Mouse (Mus musculus) embryonic facial prominence, embryonic 13.5 days (tissue): ENCODE data around the gene Il17f. TPM values are rescaled to one million over a fixed set of nuclear protein-coding genes. Genes with fewer than 3 reads are reported as not detected.
"Not testable (repeated sequence)": the region's sequence is repeated elsewhere in the genome, so short reads cannot be mapped to it uniquely, and the experiment has no call there.

Source experiments
- ATAC-seq: fragments of 200-750 bp; cut with Nextera tagmentation; 2 replicates; pipeline ENCODE4 v1.8.0; 2017; ENCODE audit warnings: low read depth; ENCODE audit not compliant: insufficient number of reproducible peaks, insufficient read depth, low FRiP score, low TSS enrichment
- H3K27ac ChIP-seq: fragments of 300-500 bp; sonication (generic); 2 replicates; pipeline ENCODE4 v1.5.1; 2015; ENCODE audit warnings: moderate library complexity, mild to moderate bottlenecking, inconsistent platforms
- H3K27me3 ChIP-seq: fragments of 300-500 bp; sonication (generic); 2 replicates; pipeline ENCODE4 v1.6.1; 2015; ENCODE audit warnings: mild to moderate bottlenecking, inconsistent platforms
- H3K36me3 ChIP-seq: fragments of 300-500 bp; sonication (generic); 2 replicates; pipeline ENCODE4 v1.6.1; 2015; ENCODE audit warnings: mild to moderate bottlenecking, inconsistent platforms
- H3K4me1 ChIP-seq: fragments of 300-500 bp; sonication (generic); 2 replicates; pipeline ENCODE4 v1.6.1; 2015; ENCODE audit warnings: inconsistent platforms
- H3K4me2 ChIP-seq: fragments of 300-500 bp; sonication (generic); 2 replicates; pipeline ENCODE4 v1.6.1; 2015; ENCODE audit warnings: moderate library complexity, mild to moderate bottlenecking, inconsistent platforms
- H3K4me3 ChIP-seq: fragments of 300-500 bp; sonication (generic); 2 replicates; pipeline ENCODE4 v1.5.1; 2015; ENCODE audit warnings: mild to moderate bottlenecking, inconsistent platforms
- H3K9ac ChIP-seq: fragments of 300-500 bp; sonication (generic); 2 replicates; pipeline ENCODE4 v1.6.1; 2015; ENCODE audit warnings: mild to moderate bottlenecking, inconsistent platforms
- H3K9me3 ChIP-seq: fragments of 300-500 bp; sonication (generic); 2 replicates; pipeline ENCODE4 v1.6.1; 2016; ENCODE audit warnings: inconsistent platforms
- WGBS: fragments of 180-500 bp; shearing (Covaris S2); methylation state at CpG from one replicate; pipeline ENCODE4 v1.1.7; 2015; ENCODE audit warnings: mixed read lengths; 5-methylcytosine and 5-hydroxymethylcytosine counted together
- polyA plus RNA-seq: library from polyadenylated mRNA; unstranded; fragments of >200 nt; fragmentation: Nextera tagmentation; extraction: Ambion mirVana; gene quantifications from 2 replicates; pipeline ENCODE4 v1.2.1, GENCODE M21; 2015

Il17f gene
- polyA plus RNA-seq, 1 experiment from 2014 or later = not detected

- WGBS = 81% methylated on average over 4 of the region's 4 CpGs
- ATAC-seq = not testable (repeated sequence)
Observed at GRCm38 (mm10) chr1:20774026-20774730, 16.2 kb downstream of the Il17f start.

GRCm38 (mm10) chr1:20766526-20766925 is 23.9 kb downstream of the Il17f start:
- H3K36me3 ChIP-seq = no peaks in the 10 kb centered on the region
- H3K27ac ChIP-seq = no peak overlapping the region
- no peaks in the 10 kb centered on the region for H3K4me1 ChIP-seq
- H3K9ac ChIP-seq = no peak overlapping the region
- H3K4me2 ChIP-seq = no peak overlapping the region
- ATAC-seq = no peak
- H3K4me3 ChIP-seq = no peak overlapping the region
- H3K27me3 ChIP-seq = no peaks in the 10 kb centered on the region
- H3K9me3 ChIP-seq = no peaks in the 10 kb centered on the region
- WGBS = 84% methylated on average over 6 of the region's 6 CpGs

More at GRCm38 (mm10) chr1:20774026-20774730, 16.2 kb downstream of the Il17f start:
- not testable (repeated sequence) for H3K9me3 ChIP-seq, H3K4me3 ChIP-seq, H3K4me2 ChIP-seq, H3K9ac ChIP-seq, H3K27me3 ChIP-seq, H3K27ac ChIP-seq, H3K4me1 ChIP-seq, H3K36me3 ChIP-seq

DNA sequence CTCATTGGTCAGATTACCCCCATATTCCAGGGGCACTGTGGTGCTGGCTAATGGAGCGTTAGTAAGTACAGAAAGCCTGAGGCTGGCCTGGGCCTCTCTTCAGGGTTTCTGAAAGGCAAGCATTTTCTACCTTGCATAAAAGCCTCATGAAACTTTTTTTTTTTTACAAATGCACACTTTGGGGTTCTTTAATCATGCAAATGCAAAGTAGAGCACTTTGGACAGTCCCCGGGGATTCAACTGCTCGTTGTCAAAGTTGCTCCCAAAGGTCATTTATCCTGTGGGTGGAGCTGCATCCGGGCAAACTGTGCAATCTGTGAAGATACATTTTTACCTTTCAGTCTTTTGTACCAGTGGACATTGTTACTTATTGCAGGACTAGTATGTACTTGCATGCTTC is 29.0 kb downstream of the Il17f start:
- Histone ChIP-seq H3K4me1 (no peaks in the 10 kb centered on the region), H3K27me3 (no peaks in the 10 kb centered on the region), H3K9me3 (no peaks in the 10 kb centered on the region), H3K4me3 (no peak overlapping the region), H3K9ac (no peak overlapping the region), H3K36me3 (no peaks in the 10 kb centered on the region), H3K27ac (no peak overlapping the region), H3K4me2 (no peak overlapping the region)
- whole genome bisulfite sequencing = 64% methylated on average over 4 of the region's 4 CpGs
- no peak for ATAC-seq

GRCm38 (mm10) chr1:20760331-20760730 is 30.1 kb downstream of the Il17f start:
- 84% methylated on average over 5 of the region's 5 CpGs for WGBS
- no peak for ATAC-seq
- Histone ChIP-seq H3K36me3 (no peaks in the 10 kb centered on the region), H3K27ac (no peak overlapping the region), H3K9me3 (no peaks in the 10 kb centered on the region), H3K4me3 (no peak overlapping the region), H3K27me3 (no peaks in the 10 kb centered on the region), H3K4me1 (no peaks in the 10 kb centered on the region), H3K4me2 (no peak overlapping the region), H3K9ac (no peak overlapping the region)

GRCm38 (mm10) chr1:20759799-20760198 is 30.6 kb downstream of the Il17f start:
- Histone ChIP-seq H3K9me3 (no peaks in the 10 kb centered on the region), H3K36me3 (no peaks in the 10 kb centered on the region), H3K4me3 (no peak overlapping the region), H3K27me3 (no peaks in the 10 kb centered on the region), H3K4me2 (no peak overlapping the region), H3K27ac (no peak overlapping the region), H3K9ac (no peak overlapping the region), H3K4me1 (no peaks in the 10 kb centered on the region)
- ATAC-seq = no peak
- WGBS = 87% methylated on average over 10 of the region's 10 CpGs

DNA sequence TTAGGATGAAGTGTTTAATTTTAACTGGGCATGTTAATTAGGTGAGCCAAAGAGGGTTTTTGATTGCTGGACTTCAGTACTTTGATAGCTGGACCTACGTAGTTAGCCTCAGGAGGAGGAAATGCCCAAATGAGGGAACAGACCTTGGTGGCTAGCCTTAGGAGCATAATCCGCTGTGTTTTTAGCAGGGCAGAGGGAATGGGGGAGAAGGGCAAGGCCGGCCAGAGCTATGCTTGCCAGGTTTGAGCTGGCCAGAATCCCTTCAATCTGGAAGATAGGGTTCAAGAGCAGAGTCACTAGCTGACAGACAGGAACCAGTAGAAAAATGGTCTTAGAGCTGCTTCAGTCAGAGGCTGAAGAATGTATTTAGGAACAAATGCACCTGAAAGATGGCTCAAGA is 32.8 kb downstream of the Il17f start:
- Histone ChIP-seq H3K4me3 (no peak overlapping the region), H3K36me3 (no peaks in the 10 kb centered on the region), H3K9me3 (no peaks in the 10 kb centered on the region), H3K4me2 (no peak overlapping the region), H3K9ac (no peak overlapping the region), H3K4me1 (no peaks in the 10 kb centered on the region), H3K27ac (no peak overlapping the region), H3K27me3 (no peaks in the 10 kb centered on the region)
- 79% methylated on average over 3 of the region's 3 CpGs for WGBS
- ATAC-seq = no peak

GRCm38 (mm10) chr1:20754439-20754838 is 36.0 kb downstream of the Il17f start:
- H3K4me1 ChIP-seq = no peaks in the 10 kb centered on the region
- no peaks in the 10 kb centered on the region for H3K9me3 ChIP-seq
- no peaks in the 10 kb centered on the region for H3K27me3 ChIP-seq
- no peak overlapping the region for H3K9ac ChIP-seq
- H3K27ac ChIP-seq = no peak overlapping the region
- ATAC-seq = no peak
- WGBS = 79% methylated on average over 10 of the region's 10 CpGs
- no peaks in the 10 kb centered on the region for H3K36me3 ChIP-seq
- H3K4me2 ChIP-seq = no peak overlapping the region
- H3K4me3 ChIP-seq = no peak overlapping the region

DNA sequence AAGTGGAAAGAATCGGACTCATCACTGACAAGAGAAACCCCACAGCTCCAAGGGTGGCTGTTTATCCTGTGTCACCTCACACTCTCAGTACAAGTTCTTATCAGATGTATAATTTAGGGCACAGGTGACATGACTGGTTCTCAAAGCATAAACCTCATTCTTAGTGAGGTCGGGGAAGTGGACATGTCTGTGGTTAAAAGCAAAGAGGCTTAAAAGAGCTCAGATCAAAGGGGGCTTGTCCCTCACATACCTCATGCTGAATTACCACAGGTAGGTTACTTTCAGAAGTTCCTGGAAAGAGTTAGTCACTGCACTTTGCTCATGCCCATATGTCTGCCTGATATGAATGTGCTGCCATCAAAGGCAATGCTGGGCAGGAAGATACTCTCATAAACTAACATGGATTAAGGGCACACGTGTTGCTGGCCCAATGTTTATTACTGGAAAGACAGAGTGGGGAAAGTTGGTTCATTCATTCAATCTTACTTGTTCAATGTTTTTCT is 49.9 kb downstream of the Il17f start:
- H3K4me3 ChIP-seq = no peak overlapping the region
- no peak overlapping the region for H3K27ac ChIP-seq
- WGBS = 71% methylated on average over 3 of the region's 3 CpGs
- no peak overlapping the region for H3K4me2 ChIP-seq
- no peak for ATAC-seq
- H3K36me3 ChIP-seq = no peaks in the 10 kb centered on the region
- H3K4me1 ChIP-seq = no peaks in the 10 kb centered on the region
- no peaks in the 10 kb centered on the region for H3K9me3 ChIP-seq
- H3K9ac ChIP-seq = no peak overlapping the region
- H3K27me3 ChIP-seq = no peaks in the 10 kb centered on the region

- no peak overlapping the region for H3K9ac ChIP-seq
- H3K4me2 ChIP-seq = no peak overlapping the region
- H3K4me3 ChIP-seq = no peak overlapping the region
- peaks cover 5% of the 10 kb centered on the region; the same call in 1 of the 2 replicates for H3K4me1 ChIP-seq
- no peaks in the 10 kb centered on the region for H3K9me3 ChIP-seq
- ATAC-seq = no peak
- no peaks in the 10 kb centered on the region for H3K27me3 ChIP-seq
- no peaks in the 10 kb centered on the region for H3K36me3 ChIP-seq
- 76% methylated on average over 2 of the region's 2 CpGs for WGBS
- no peak overlapping the region for H3K27ac ChIP-seq
Observed at GRCm38 (mm10) chr1:20738483-20738882, 51.9 kb downstream of the Il17f start.

DNA sequence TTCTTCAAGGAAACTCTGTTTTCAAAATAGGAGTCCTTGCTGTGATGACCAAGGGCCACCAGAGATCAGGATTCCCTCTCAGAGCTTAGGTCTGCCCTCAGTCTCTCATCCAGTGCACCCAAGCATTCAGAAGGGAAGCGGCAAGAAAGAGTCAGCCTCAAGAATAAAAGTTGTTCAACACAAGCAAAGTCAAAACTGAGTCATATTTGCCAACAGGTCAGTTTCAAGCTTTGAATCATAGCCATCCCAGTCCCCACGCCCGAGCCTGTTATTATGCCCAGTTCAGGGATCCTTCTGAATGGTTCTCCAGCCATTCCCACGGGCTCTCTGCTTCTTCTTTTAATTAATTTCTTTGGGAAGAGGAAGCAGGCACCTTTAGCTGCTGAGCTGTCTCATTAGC is 53.8 kb downstream of the Il17f start:
- H3K9ac ChIP-seq = no peak overlapping the region
- H3K27ac ChIP-seq = no peak overlapping the region
- no peaks in the 10 kb centered on the region for H3K9me3 ChIP-seq
- no peaks in the 10 kb centered on the region for H3K36me3 ChIP-seq
- H3K4me2 ChIP-seq = no peak overlapping the region
- H3K27me3 ChIP-seq = no peaks in the 10 kb centered on the region
- H3K4me3 ChIP-seq = no peak overlapping the region
- ATAC-seq = no peak
- 85% methylated on average over 4 of the region's 4 CpGs for WGBS
- H3K4me1 ChIP-seq = peaks cover 5% of the 10 kb centered on the region; the same call in 1 of the 2 replicates

DNA sequence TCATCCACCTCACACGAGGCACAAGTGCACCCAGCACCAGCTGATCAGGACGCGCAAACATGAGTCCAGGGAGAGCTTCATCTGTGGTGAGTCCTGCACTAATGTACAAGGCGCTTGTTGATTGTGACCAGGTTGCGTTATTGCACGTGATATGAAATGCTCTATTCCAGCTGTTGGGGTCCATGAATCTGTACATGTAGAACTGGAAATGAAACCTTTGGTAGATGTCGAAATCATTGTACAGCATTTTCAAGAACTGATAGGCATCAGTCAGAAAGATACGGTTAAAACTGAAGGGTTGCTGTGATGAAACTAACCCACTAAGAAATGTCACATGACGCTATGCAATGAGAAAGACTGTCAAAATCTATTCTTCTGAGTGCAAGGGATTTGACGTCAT is 59.5 kb downstream of the Il17f start, which contains the start of gene Il17a:
TSS of gene Il17a (plus strand) at position 3 of the 400 bp plus-strand sequence.
- no peak within 1 kb of the TSS for H3K4me3 ChIP-seq
- no peak within 1 kb of the TSS for H3K4me2 ChIP-seq
- H3K27me3 ChIP-seq = no peaks in the 10 kb centered on the region

More for the DNA sequence above, 59.5 kb downstream of the Il17f start, which contains the start of gene Il17a:
- H3K9me3 ChIP-seq = peaks cover 7% of the 10 kb centered on the region; the same call in 1 of the 2 replicates
- no peaks in the 10 kb centered on the region for H3K36me3 ChIP-seq
- WGBS = 87% methylated on average over 10 of the region's 10 CpGs
- H3K27ac ChIP-seq = no peak within 1 kb of the TSS
- no peak within 1 kb of the TSS for H3K9ac ChIP-seq
- peaks cover 5% of the 10 kb centered on the region; the same call in 1 of the 2 replicates for H3K4me1 ChIP-seq
- ATAC-seq = no peak
